Mouse (Mus musculus) retina, adult 2 months (tissue): Measurements from ENCODE around the gene Zfp786.
A peak's percentile ranks its signal among the peaks of the same experiment; 100 is the strongest.
"Not testable (repeated sequence)": the region's sequence is repeated elsewhere in the genome, so short reads cannot be mapped to it uniquely, and the experiment has no call there.

Experiments
- DNase-seq: peaks from one replicate; pipeline ENCODE4 v3.0.0-alpha.2; 2012; ENCODE audit warnings: low read depth, low spot score

The Zfp786 gene

GRCm38 (mm10) chr6:47830104-47831078 lies at the start of gene Zfp786:
Gene Zfp786 (minus strand): TSS chr6:47830867.
- DNase-seq: peak; percentile 89

GRCm38 (mm10) chr6:47880166-47880565 lies 49.5 kb upstream of the Zfp786 start:
- DNase-seq: no peak

- no peak for DNase-seq
Observed at GRCm38 (mm10) chr6:47879049-47879716, 48.5 kb upstream of the Zfp786 start.

- no peak for DNase-seq
Observed at GRCm38 (mm10) chr6:47878593-47878992, 47.9 kb upstream of the Zfp786 start.

GRCm38 (mm10) chr6:47878133-47878514 lies 47.5 kb upstream of the Zfp786 start:
- DNase-seq: no peak

- peak; percentile 75 for DNase-seq
Observed at GRCm38 (mm10) chr6:47877461-47878132, 46.9 kb upstream of the Zfp786 start.

- DNase-seq: no peak
Observed at GRCm38 (mm10) chr6:47877058-47877457, 46.4 kb upstream of the Zfp786 start, which contains the start of gene Zfp282. Gene Zfp282 (plus strand): TSS chr6:47877204.

GRCm38 (mm10) chr6:47872266-47872665 lies 41.6 kb upstream of the Zfp786 start:
- no peak for DNase-seq

GRCm38 (mm10) chr6:47857729-47858128 lies 27.1 kb upstream of the Zfp786 start:
- not testable (repeated sequence) for DNase-seq

- DNase-seq: no peak
Observed at GRCm38 (mm10) chr6:47857241-47857640, 26.6 kb upstream of the Zfp786 start.

GRCm38 (mm10) chr6:47845779-47846178 lies 15.1 kb upstream of the Zfp786 start:
- DNase-seq: no peak

GRCm38 (mm10) chr6:47842337-47842736 lies 11.7 kb upstream of the Zfp786 start:
- no peak for DNase-seq

- no peak for DNase-seq
Observed at GRCm38 (mm10) chr6:47841831-47842230, 11.2 kb upstream of the Zfp786 start.

GRCm38 (mm10) chr6:47841077-47841476 lies 10.4 kb upstream of the Zfp786 start:
- no peak for DNase-seq

- no peak for DNase-seq
Observed at GRCm38 (mm10) chr6:47837630-47838029, 7.0 kb upstream of the Zfp786 start.

- peak; percentile 13 for DNase-seq
Observed at GRCm38 (mm10) chr6:47835984-47836521, 5.4 kb upstream of the Zfp786 start.

GRCm38 (mm10) chr6:47835482-47835983 lies 4.9 kb upstream of the Zfp786 start, which contains the start of gene Zfp398:
Gene Zfp398 (plus strand): TSS chr6:47835661.
- DNase-seq: peak; percentile 83

- no peak for DNase-seq
Observed at GRCm38 (mm10) chr6:47832220-47832619, 1.6 kb upstream of the Zfp786 start.

GRCm38 (mm10) chr6:47828950-47829349 lies 1.7 kb downstream of the Zfp786 start:
- peak; percentile 30 for DNase-seq

GRCm38 (mm10) chr6:47827462-47827861 lies 3.2 kb downstream of the Zfp786 start:
- no peak for DNase-seq

- no peak for DNase-seq
Observed at GRCm38 (mm10) chr6:47824241-47824640, 6.4 kb downstream of the Zfp786 start.
